8 mouse cellular contexts compared by ENCODE assay signal in genomic region chr4:155601091-155601996, GRCm38 (mm10). TPM values are rescaled to one million over a fixed set of nuclear protein-coding genes. Genes with fewer than 3 reads are reported as not detected.
DNase-seq lines count a peak whose midpoint lies in the region; ATAC-seq lines count a peak whose summit lies in the region.

Slc35e2 (plus strand) TSS chr4:155601416.

- no peaks in the 10 kb centered on the region for H3K27me3 ChIP-seq in hindbrain, embryonic 13.5 days

- H3K9ac ChIP-seq in hindbrain, embryonic 13.5 days: peak within 1 kb of the TSS; percentile 99

- DNase-seq in NIH3T3 (ENCODE audit: low read depth): peak; percentile 92
- peak; percentile 99 to 100 for DNase-seq in cerebellum, postnatal 10 days
- peak; percentile 91 to 92 for DNase-seq in frontal cortex, postnatal 14 days (ENCODE audit: low spot score in 2 of 2)
- DNase-seq in layer of hippocampus, postnatal 25 days (ENCODE audit: extremely low spot score in 1 of 2, low spot score in 1 of 2): peak; percentile 83 to 99
- peak; percentile 89 for DNase-seq in lung, postnatal 25 days (ENCODE audit: low spot score)
- DNase-seq in retina, embryonic 14.5 days (ENCODE audit: low spot score): peak; percentile 95
- peak; percentile 96 for DNase-seq in thymus, postnatal 4 days

- peak within 1 kb of the TSS; percentile 90 for H3K4me2 ChIP-seq in hindbrain, embryonic 13.5 days

- H3K4me1 ChIP-seq in hindbrain, embryonic 13.5 days (replicated peaks): peaks cover 28% of the 10 kb centered on the region

- no peaks in the 10 kb centered on the region for H3K9me3 ChIP-seq in hindbrain, embryonic 13.5 days

- peak within 1 kb of the TSS; percentile 99 for H3K27ac ChIP-seq in hindbrain, embryonic 13.5 days

- H3K36me3 ChIP-seq in hindbrain, embryonic 13.5 days: peaks cover 7% of the 10 kb centered on the region; the same call in 1 of the 2 replicates

- peak; percentile 97 for ATAC-seq in hindbrain, embryonic 13.5 days (ENCODE audit: low FRiP score)

- under 1% methylated on average over 63 of the region's 65 CpGs for WGBS in hindbrain, embryonic 13.5 days

- H3K4me3 ChIP-seq in hindbrain, embryonic 13.5 days: peak within 1 kb of the TSS; percentile 97

RNA-seq across cellular contexts. Expression of gene Slc35e2, which starts in this region (rescaled TPM):
- 15.1 and 15.9 TPM in 2 replicates for polyA plus RNA-seq in hindbrain, embryonic 13.5 days (2015; fragmentation: Nextera tagmentation; extraction: Ambion mirVana)
- total RNA-seq in layer of hippocampus, postnatal 25 days (2021): 10 to 100 TPM; 41.5 to 42.5 TPM

Comparison
In these comparisons a context has a peak if more than half of its experiments do, and no peak if none do; other contexts are left out.
1. Peak in every context shown above with its lines: DNase-seq, ATAC-seq, H3K4me3 ChIP-seq and H3K27ac ChIP-seq.